Mouse (Mus musculus): ENCODE results near the gene Trp53.
"Not testable (repeated sequence)": the region's sequence is repeated elsewhere in the genome, so short reads cannot be mapped to it uniquely, and the experiment has no call there.

The Trp53 gene

DNA sequence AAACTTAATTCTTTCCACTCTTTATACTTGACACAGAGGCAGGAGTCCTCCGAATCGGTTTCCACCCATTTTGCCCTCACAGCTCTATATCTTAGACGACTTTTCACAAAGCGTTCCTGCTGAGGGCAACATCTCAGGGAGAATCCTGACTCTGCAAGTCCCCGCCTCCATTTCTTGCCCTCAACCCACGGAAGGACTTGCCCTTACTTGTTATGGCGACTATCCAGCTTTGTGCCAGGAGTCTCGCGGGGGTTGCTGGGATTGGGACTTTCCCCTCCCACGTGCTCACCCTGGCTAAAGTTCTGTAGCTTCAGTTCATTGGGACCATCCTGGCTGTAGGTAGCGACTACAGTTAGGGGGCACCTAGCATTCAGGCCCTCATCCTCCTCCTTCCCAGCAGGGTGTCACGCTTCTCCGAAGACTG, at the start of gene Trp53, which contains the start of gene Wrap53:
TSS of gene Trp53 (plus strand) at position 269 of the 424 bp plus-strand sequence.
TSS of gene Wrap53 (minus strand) at position 165 of the 424 bp plus-strand sequence.
- DNase-seq (ENCODE audit: low spot score): peak; percentile 90

DNA sequence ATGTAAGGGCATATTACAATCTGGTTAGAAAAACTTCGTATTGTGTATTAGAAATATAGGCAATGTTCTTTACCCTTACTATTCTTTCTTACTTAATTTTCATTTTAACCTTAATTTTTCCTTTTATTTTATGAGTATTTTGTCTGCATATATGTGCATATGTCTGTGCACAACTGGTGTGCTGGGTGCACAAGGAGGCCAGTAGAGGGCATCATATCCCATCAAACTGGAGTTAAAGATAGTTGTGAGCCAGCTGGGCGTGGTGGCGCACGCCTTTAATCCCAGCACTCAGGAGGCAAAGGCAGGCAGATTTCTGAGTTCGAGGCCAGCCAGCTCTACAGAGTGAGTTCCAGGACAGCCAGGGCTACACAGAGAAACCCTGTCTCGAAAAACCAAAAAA, 49.4 kb upstream of the Trp53 start:
- DNase-seq (ENCODE audit: low spot score): not testable (repeated sequence)

DNA sequence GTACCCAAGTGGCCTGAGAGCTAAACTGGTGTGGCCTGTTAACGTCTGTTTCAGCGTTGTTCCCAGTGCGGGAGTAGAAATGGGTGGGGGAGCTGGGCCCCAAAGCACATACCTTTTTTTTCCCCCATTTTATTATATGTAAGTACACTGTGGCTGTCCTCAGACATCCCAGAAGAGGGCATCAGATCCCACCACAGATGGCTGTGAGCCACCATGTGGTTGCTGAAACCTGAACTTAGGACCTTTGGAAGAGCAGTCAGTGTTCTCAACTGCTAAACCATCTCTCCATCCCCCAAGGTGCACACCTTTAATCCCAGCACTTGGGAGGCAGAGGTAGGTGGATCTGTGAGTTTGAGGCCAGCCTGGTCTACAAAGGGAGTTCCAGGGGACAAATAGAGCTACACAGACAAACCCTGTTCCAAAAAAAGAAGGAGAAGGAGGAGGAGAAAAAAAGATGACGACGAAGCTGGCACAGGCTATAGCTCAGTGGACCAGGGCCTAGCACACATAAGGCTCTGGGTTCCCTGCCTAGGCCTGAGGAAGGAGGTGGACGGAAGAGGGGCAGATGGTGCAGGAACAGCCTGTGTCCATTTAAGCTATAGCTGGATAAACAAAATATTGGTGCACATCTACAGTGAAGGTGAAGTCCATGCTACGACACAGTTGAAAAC, 47.5 kb upstream of the Trp53 start:
- no peak for DNase-seq (ENCODE audit: low spot score)

DNA sequence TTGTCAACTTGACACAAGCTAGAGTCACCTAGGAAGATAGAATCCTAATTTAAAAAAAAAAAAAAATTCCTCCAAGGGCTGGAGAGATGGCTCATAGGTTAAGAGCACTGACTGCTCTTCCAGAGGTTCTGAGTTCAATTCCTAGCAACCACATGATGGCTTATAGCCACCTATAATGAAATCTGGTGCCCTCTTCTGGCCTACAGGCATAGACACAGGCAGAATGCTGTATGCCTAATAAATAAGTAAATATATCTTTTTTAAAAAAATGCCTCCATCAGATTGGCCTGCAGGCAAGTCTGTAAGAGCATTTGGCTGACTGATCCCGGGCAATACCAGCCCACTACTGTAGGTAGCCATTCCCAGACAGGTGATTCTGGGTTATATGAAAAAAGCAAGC, 45.2 kb upstream of the Trp53 start:
- no peak for DNase-seq (ENCODE audit: low spot score)

DNA sequence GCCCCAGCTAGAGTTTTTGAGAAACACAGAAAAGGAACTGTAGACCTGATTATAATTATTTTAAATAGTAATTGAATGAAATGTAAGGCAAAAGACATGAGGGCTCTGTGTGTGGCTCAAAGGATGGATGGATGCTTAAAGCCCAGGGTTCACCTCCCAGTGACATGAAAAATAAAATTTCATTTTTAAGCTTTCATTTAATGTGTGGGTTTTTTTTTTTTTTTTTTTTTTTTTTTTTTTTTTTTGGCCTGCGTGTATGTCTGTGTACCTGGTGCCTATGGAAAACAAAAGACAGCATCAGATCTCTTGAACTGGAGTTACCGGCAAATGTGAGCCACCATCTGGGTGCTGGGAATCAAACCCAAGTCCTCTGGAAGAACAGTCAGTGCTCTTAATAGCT, 39.5 kb upstream of the Trp53 start:
- no peak for DNase-seq (ENCODE audit: low spot score)

DNA sequence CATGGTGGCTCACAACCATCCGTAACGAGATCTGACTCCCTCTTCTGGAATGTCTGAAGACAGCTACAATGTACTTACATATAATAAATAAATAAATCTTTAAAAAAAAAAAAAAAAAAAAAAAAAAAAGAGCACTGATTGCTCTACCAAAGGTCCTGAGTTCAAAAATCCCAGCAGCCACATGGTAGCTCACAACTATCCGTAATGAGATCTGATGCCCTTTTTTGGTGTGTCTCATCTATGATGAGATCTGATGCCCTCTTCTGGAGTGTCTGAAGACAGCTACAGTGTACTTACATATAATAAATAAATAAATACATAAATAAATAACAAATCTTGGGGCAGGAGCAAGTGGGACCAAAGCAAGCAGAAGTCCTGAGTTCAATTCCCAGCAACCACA, 38.4 kb upstream of the Trp53 start:
- DNase-seq (ENCODE audit: low spot score): not testable (repeated sequence)

DNA sequence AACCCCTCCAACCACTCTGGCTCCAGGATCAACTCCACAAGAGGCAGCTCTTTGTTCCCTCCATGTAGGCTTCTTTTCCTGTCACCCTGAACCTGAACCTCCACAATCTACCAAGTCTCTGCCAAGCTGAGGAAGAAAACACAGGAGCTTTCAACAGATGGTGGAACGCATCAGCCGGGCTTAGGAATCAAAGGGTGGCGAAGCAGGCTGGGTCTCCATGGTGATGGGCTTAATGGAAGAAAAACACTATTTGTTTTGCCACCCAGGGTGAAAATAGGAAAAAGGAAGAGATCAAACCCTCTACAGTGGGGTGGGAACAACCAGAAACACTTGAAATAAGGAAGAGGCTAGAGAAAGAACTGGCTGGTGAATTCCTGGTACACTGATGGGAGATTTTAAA, 36.6 kb upstream of the Trp53 start:
- DNase-seq (ENCODE audit: low spot score): no peak

DNA sequence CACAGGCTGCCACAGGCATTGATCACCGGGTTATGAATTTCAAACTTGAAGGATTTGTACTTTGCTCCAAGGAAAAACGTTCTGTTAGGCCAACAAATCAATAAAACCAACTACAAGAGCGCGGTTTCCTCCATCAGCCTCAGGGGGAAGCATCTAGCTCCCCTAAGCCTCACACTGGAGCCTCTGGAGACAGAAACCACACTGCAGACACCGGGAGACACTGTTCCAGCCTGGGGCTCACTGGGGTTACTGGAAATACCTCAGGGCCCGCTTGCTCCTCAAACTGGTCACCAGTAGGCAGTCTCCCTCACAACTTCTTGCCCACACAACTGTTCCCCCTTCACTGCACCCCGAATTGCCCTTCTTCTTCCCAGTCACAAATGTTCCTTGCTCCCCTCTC, 34.2 kb upstream of the Trp53 start:
- no peak for DNase-seq (ENCODE audit: low spot score)

DNA sequence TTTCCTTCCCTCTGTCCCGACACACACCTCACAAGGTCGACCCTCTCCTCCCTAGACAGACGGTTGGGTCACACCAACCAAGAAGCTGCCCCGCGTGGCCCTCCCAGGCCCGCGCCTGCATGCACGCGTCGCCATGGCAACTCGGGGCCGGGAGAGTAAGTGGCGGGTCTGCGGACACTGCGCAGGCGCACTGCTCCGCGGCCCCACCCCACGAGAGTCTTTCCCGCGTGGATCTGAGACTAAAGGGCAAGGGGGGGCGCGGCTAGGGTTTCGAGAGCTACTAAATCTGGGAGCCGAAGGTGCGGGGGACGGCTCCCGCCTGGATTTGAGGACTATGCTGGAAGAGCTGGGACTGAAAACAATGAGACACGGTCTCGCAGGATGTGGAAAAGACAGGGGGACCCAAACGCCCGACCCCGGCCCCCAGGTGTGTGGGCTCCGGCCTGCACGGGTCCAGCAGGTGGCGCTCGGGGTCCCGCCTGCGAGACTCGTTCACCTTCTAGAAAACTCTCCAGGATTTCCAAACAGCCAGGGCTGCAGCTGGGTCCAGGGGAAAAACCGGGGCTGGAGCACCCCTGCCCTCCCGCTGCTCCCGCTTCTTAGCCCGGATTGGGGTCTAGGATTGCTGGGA, 33.6 kb upstream of the Trp53 start:
- DNase-seq (ENCODE audit: low spot score): peak; percentile 80

DNA sequence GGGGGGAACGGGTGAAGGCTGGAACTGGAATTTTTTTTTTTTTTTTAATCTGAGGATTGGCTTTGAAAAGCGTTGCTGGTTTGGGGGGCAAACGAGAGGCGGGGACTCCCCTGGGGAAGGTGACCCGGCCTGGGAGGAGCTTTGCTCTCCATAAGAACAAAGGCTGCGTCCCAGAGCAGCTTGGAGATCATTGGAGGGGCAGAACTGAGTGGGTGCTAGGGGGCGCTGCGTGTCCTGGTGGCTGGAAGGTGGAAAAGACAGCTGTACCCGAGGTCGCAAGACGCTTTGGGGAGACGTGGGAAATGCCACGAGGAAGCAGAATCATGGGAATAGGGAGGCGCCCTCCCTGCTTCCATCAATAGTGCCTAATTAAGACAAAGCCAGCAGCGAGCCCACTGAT, 33.1 kb upstream of the Trp53 start:
- peak; percentile 53 for DNase-seq (ENCODE audit: low spot score)

DNA sequence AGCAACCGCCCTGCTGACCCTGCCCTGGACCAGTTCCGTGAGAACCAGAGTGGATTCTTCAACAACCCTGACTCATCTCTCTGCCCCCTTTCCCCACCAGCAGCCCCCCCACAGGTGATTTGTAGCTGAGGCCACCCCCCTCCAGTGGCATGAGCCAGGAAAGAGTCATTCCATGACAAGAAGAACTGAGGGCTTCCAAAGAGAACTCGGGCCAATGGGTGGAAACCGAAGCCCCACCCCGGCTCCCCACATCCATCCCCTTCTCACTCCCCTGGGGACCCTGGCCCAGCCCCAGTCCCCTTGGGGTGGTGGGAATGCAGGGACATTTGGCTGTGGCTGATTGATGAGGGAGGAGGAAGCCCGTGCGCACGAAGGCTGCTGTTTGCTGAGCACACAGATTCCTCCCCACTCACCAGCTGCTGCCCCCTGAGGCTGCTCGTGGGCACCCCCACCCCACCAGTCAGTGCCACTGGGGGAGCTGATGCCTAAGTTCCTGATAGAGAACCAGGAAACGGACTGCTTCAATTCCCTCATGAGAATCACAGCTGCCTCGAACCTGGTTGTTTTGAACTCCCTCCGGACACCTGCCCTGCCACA, 31.0 kb upstream of the Trp53 start, which contains the start of gene Dnah2:
TSS of gene Dnah2 (minus strand) at position 51 of the 597 bp plus-strand sequence.
- DNase-seq (ENCODE audit: low spot score): no peak

DNA sequence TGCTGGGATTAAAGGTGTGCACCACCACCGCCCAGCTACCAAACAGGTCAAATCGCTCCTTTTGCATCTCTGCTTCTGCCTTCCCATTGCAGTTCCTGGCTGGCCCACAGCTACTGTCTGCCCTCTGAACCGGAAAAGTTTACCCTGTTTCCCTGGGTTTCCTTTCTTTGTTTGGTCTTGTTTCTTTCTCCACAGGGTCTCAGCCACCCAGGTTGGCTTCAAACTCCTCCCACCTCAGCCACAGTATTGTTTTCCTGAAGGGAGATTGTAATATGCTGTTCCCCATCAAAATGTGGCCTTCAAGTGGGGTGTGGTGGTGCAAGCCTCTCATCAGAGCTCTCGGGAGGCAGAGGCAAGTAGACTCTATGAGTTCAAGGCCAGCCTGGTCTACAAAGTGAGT, 28.8 kb upstream of the Trp53 start:
- DNase-seq (ENCODE audit: low spot score): no peak

DNA sequence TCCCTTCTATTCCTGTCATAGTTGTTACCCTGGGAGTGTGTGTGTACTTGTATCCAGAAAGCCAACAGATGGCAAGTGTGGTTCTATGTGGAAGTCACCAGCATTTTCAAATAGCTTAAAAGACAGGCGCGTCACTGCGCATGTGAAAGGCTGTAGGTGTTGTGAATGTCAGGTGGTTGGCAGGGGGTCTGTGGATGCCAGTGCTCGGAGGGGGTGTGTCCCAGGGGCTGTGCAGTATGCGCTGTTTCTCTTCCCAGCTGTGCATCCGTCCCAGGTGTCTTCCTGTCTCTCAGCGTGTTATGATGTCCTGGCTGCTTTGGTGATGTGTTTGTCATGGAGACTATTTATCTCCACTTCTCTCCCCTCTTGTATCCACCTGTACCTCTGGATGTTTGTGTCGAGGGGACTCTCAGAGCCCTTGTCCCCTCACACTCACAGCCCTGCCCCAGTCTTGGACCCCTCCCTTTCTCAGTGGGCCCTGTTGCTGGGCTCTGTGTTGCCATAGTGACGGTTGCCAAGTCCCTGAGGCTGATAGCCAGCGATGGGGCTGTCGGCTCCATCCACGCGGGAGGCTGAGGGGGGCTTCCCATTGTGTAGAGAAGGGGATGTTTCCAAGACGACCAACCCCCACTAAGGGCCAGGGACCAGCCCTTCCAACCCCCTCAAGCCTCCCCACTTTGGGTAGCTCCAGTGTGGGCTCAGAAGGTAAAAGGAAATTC, 27.4 kb upstream of the Trp53 start:
- no peak for DNase-seq (ENCODE audit: low spot score)

DNA sequence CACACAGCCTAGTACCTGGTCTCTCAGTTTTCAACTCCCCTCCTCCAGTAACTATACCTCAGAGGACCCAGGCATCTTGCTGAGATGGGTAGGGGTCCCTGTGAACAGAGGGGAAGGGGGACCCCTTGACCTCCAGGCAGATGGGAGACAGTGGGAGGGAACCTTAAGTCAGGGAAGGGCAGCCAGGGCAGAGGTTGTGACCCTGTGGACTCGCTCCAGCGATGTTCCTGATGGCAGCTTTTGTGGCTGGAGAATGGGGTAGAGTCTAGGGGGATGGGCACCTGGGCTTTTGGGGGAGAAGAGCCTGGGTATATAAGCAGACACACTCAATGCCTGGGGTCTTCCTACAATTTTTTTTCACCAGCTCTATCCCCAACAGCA, 26.8 kb upstream of the Trp53 start:
- DNase-seq (ENCODE audit: low spot score): no peak

DNA sequence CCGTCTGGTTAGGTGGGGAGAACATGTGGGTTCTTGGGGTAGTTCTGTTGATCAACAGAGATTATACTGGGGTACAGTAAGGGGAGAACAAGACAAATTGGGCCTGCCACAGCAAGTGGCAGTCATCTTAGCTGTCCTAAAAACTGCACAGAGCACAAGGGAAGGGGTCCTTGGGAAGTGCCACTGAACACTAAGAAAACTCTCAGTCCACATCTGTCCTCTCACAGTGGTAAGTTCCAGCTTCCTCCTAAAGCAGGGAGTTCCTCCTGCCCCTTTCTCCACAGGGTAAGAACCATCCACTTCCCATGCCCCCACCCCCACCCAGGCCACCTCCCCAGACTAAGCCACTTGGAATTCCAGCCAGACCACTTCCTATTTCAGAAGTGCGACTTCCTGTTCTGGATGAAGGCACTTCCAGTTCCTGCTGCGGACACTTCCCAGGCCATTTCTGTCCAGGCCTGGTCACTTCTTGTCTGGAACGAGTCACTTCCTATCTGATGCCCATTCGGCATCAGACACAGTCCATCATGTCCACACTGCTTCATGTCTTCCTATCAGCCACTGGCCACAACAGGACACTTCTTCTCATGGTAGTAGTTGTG, 25.5 kb upstream of the Trp53 start:
- no peak for DNase-seq (ENCODE audit: low spot score)

DNA sequence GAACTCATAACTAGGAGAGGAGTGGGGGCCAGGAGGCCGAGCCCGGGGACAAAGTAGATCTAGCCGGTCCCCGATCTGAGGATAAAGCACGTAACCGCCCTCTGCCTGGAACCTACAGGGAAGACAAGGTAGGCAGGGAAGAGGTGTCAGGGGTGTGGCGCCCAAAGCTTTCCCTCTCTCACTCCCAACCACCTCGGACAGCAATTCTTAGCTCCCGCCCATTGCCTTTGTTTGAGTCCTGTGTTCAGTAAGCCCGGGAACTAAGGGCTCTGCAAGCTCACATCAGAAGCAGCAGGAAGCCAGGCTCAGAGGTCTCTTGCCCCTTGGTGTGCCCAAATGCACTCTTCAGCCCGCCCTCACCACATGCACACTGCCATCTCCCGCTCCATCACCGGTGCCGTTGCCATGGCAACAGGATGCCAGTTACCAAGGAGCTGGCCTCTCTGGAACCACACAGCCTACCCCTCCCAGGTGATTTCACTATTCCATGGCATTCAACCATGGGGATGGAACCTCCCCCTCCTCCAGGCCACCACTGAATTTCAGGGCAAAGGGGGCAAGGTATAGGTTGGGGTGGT, 22.7 kb upstream of the Trp53 start:
- DNase-seq (ENCODE audit: low spot score): no peak

DNA sequence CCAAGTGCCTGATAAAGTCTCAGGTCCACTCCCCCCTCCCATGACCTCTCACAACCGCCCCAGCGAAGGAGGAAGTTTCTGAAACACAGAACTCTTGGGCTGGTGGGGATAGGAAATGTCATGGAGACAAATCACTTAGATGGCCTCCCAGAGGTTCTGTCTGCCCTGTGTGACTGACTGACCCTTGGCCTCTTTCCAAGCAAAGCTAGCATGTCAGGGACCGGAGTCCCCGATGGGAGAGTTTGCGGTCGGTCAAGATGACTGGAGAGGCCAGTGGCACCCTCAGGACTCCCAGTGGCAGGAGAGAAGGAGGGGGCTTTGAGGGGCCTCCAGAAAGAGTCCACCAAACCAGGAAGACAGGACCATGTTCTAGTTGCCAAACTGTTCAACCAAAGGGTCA, 21.4 kb upstream of the Trp53 start:
- DNase-seq (ENCODE audit: low spot score): no peak

DNA sequence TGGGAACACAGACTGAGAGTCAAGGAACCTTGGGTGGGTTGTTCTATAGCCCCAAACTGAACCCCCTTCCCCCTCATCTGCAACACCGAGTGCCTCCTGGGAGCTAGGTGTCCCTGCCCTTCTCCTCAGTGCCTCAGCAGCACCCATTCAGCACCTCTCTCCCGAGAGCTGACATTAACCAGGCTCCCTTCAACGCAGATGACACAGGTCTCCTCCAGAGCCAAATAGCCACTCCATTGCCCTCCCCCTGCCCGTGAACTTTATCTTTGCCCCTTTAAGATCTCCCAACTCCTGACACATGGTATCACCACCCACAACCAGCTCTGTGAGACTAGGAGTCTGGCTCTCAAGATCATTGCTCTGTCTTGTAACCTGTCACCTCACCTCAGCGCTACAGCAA, 21.0 kb upstream of the Trp53 start:
- DNase-seq (ENCODE audit: low spot score): no peak

DNA sequence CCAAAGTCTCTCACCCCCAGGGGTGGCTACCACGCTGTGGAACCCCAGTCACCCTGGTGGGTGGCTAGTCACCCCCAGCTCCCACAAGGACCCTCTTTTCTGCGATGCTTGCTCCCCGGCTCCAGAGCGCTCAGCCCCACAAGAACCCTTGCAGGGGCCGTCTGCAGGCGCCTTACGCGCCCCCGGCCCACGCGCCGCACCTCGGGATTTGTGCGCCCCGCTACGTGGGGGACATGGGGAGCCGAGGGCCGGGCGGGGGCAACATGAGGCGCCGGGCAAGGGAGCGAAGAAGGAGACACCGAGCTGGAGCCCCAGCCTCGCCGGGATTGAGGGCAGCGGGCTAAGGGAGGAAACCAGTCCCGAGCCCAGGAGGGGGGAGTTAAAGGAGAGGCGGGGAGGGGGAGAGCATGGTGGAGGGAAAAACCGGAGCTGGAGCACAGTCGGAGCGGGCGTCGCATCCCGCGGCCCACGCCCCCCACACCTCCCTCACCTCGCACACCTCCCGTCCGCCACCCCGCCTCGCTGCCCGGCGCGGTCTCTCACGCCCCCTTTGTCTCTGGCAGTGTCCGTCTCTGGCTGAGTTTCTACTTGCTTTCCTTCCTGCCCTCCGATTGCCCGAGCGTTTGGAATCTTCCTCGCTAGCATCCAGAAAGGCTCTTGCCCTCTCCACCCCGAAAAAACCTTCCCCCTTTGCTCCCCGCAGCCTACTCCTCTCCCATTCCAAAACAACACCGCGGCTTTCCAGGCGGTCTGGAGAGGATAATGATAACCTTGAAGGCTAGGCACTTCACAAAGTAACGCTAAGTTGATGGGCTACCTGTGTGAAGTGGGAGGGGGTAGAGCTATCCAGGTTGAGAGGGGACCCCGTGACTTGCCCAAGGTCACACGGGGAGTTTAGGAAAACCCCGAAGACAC, 20.1 kb upstream of the Trp53 start, which contains the start of gene Efnb3:
TSS of gene Efnb3 (minus strand) at position 355 of the 915 bp plus-strand sequence.
- DNase-seq (ENCODE audit: low spot score): no peak

DNA sequence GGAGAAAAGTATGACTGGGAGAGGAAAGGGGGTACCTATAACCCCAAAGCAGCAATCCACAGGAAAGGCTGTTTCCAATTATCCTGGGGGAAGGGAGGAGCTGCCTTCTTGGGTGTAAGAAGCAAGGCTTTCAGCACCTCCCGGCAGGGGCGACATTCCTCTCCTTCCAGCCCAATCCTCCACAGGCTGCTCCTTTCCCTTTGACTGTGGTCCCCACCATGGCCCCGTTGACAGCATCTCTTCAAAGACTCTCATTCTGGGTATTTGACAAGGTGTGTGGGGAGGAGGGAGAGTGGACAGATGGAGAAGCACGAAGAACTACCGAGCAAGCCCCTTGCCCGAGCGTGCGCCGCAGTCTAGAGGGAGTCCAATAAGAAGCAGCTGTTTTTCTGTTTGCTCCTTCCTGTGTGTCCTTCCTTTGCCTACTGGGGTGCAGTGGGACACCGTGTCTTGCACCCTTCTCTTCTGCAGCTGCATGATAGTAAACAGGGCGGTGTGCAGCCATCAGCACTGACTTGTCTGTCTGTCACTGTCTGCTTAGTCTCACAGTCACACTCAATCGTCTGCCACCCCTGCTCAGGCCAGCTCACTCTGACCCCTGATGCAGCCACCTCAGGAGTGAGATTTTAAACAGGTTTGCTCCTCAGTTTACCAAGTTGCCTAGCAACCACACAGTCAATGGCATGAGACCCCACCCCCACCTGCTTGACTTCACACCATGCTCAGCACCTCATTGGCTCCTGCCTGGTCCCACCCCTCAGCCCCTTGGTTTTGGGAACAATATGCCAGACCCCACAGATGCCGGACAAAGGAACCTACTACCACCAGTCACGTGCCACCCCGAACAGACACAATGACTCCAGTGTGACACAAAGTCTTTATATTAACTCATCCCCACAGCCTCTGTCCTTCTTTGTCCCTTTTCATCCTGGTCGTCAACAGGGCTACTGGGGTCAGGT, 19.0 kb upstream of the Trp53 start:
- DNase-seq (ENCODE audit: low spot score): no peak

Measured in urinary bladder, postnatal 14 days (tissue).